Mouse (Mus musculus) bone marrow, adult 2 months (tissue): Measurements from ENCODE around the gene Me1.

Source experiments
- CTCF ChIP-seq: fragments of 200-500 bp; IDR thresholded peaks from 2 replicates; pipeline ENCODE4 v1.5.1; 2011; ENCODE audit warnings: low read length, control low read depth; ENCODE audit not compliant: control insufficient read depth, insufficient read depth
- POLR2A ChIP-seq: fragments of 200-500 bp; IDR thresholded peaks from 2 replicates; pipeline ENCODE4 v1.6.1; 2011; ENCODE audit warnings: low read depth, mild to moderate bottlenecking, control low read depth, low read length, borderline replicate concordance; ENCODE audit not compliant: control insufficient read depth

- TF ChIP-seq CTCF (no peak), POLR2A (no peak)
Observed at GRCm38 (mm10) chr9:86629379-86629778, 66.4 kb downstream of the Me1 start.
